Mouse (Mus musculus) urinary bladder, postnatal 4 days (tissue): ENCODE measurements at regions not wholly inside any gene's neighbourhood (a gene's known extent, or its start where the extent isn't known, plus 50 kb on each side); places are given as distances from the start of the nearest gene placed in this dataset.

Experiments used
- DNase-seq, 2 experiments: peaks; one replicate each; pipeline ENCODE4 v3.0.0; 2021 to 2022; ENCODE audit warnings: low spot score in 2 of 2

- DNase-seq, result no peak
Measured at GRCm38 (mm10) chr14:67626181-67626580, 1617.2 kb upstream of the Gulo start.

DNA sequence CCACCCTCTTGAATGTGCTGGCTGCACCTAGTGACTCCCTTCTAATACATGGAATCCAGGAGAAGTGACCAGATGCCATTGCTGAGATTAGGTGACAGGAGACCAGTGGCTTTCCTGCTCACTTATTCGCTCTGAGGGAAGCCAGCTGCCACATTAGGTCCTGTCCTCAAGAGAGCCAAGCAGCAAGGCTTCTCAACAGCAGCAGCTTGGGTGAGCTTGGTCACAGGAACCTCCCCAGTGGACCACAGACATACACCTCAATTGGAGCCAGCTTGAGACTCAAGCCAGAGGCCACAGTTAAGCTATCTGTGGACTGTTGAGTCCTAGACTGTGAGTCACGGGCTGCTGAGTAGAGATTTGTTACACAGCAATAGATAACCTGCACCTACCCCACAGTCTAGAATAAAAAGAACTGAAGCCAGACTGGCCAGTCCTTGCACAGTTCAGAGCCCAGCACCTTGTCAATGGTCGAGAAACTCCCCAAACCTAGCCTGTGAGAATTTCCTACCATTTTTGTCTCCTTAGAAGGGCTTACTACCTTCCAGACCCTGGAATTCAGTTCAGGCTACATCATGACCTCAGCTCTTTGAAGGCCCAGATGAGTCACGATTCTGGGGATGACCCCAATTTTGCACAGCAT lies 1615.0 kb upstream of the Gulo start:
- DNase-seq, result no peak

GRCm38 (mm10) chr14:67622911-67623310 lies 1613.9 kb upstream of the Gulo start:
- no peak for DNase-seq

- DNase-seq, result no peak
Measured at GRCm38 (mm10) chr14:67621486-67621885, 1612.5 kb upstream of the Gulo start.

DNA sequence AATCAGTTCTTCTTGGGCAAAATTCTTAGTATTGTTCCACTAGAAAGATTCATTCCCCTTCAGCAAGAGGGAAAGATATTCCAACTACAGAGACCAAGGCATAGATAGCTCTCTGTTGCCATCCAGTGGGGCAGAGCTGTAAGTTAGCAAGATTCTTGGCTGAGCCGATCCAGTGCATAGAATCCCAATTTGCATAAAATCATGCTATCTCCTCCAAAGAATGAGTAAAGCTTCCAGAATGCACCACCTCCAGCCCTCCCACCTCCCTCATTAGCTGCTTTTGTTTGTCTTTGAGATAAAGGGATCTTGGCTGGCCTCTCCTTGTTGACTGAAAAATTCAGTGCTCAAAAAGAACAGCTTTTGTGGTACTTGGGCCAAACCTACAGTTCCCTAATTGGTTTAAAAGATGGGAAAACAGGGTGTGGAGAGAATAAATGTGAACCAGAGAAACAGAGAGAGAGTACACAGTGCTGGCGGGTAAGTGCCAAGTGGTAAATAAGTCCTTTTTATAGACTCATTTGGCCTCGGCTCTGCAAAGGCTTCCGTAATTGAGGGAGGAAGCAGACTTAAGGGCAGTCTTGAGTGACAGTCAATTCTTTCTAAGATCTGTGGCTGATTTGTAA lies 1612.0 kb upstream of the Gulo start:
- DNase-seq, result peak in 1 of 2 experiments; percentile 64

- DNase-seq, result no peak
Measured at GRCm38 (mm10) chr14:67619571-67619970, 1610.6 kb upstream of the Gulo start.

GRCm38 (mm10) chr14:67614369-67614768 lies 1605.4 kb upstream of the Gulo start:
- no peak for DNase-seq

GRCm38 (mm10) chr14:67613691-67614090 lies 1604.7 kb upstream of the Gulo start:
- no peak for DNase-seq

- no peak for DNase-seq
Measured at GRCm38 (mm10) chr14:67613221-67613620, 1604.2 kb upstream of the Gulo start.

GRCm38 (mm10) chr14:67612471-67612870 lies 1603.5 kb upstream of the Gulo start:
- no peak for DNase-seq

DNA sequence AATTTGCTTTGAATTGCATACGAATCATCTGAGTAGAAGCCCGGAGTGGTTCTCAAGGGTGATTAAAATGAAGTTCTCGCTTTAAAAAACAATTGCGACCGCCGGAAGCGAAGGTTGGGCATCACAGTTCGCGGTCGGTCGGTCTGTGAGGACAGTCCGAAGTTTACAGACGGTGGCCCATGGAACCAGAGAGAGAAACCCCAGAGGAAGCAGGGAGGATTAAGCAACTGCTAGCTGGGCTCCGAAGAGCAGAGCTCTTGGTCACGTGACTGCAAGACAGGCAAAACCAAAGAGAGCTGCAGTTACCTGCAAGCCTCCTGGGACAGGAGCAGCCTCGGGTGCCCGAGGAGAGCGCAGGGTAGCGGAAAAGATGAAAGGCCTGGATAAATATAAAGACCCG lies 1599.3 kb upstream of the Gulo start:
- DNase-seq, result no peak

DNA sequence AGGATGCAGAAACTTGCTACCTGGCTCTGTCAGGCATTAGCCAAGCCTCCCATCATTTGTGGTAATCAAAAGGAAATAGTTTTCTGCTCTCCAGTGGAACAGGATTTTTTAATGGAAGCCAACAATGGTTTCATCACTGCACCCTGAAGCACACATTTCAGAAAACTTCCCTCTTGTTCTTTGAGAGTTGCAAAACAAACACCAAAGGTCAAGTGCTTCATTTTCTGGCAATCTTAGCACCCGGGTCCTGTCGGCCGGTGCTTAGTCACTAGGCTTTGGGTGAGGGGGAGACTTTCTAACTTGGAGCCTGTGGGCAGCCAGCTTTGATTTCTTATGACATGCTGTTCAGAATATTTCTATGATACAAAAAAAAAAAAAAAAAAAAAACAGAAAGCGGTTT lies 1594.0 kb upstream of the Gulo start:
- DNase-seq, result no peak

DNA sequence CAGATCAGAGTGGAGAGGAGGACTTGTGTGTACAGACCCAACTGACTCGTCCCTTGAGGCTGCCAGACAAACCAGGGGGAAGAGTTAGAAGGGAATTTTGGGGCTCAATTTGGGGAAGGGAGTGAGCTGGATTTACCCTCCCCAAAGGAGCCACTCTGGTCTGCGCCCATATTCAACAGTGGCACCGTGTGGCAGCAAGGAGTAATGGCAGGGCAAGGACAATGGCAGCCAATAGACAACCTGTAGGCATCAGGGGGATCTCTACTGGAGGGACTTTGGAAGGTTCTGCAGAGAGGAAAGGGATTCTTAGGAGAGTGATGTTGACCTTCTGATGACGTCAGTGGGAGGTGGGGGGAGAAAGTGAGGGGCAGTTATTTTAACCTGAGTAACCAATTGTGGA lies 1590.7 kb upstream of the Gulo start:
- no peak for DNase-seq

DNA sequence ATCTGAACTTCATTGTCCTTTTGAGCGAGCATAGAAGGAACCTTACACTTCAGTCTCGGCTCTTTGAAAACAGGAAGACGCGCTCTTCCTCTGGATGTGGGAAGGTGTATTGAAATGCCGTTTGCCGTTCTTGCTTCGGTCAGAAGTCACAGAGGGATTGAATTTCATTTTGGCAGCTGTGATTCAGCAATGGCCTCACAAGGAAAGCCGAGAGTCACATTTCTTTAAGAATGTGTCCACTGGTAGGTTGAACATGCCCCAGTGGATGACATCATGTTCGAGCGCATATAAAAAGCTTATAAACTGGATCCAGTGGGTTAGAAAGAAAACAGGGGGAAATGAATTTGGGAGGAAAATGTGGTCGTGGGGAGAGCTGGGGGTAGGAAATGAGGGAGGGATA lies 1579.6 kb upstream of the Gulo start:
- DNase-seq, result no peak

GRCm38 (mm10) chr14:67584456-67585048 lies 1575.5 kb upstream of the Gulo start:
- DNase-seq, result no peak

GRCm38 (mm10) chr14:67582201-67582782 lies 1573.3 kb upstream of the Gulo start:
- DNase-seq, result no peak

- no peak for DNase-seq
Measured at GRCm38 (mm10) chr14:67574346-67574949, 1565.4 kb upstream of the Gulo start.

- DNase-seq, result no peak
Measured at GRCm38 (mm10) chr14:67573451-67573995, 1564.5 kb upstream of the Gulo start.

- DNase-seq, result no peak
Measured at GRCm38 (mm10) chr14:67569744-67570322, 1560.8 kb upstream of the Gulo start.

GRCm38 (mm10) chr14:67568896-67569743 lies 1560.1 kb upstream of the Gulo start:
- no peak for DNase-seq

DNA sequence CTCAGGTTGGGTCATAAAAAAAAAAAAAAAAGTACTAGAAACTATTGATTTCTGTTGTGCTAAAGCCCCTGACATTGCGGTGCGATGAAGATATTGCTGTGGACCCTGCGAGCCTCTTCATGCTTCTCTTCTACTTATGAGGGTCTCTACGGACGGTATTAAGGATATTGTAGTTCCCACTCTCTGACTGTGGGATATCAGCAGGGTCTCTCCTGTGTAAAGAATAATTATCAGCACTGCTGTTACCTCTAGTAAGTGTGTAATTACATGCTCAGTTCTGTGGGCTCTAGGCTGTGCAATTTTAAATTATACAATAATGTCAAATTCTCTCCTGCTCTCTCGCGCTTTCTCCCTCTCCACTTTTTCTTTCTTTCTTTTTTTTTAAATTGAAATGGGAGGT lies 1545.9 kb upstream of the Gulo start:
- no peak for DNase-seq
